Mouse (Mus musculus): ENCODE results near the gene Fam129b.

Fam129b gene

GRCm38 (mm10) chr2:32966184-32966688 is 90.3 kb downstream of the Fam129b start:
- no peak for DNase-seq

GRCm38 (mm10) chr2:32966689-32967631 is 91.0 kb downstream of the Fam129b start:
- DNase-seq = peak; percentile 89 to 91

GRCm38 (mm10) chr2:32968024-32968614 is 92.2 kb downstream of the Fam129b start:
- DNase-seq = no peak

- DNase-seq = no peak
Observed at GRCm38 (mm10) chr2:32969326-32969725, 93.4 kb downstream of the Fam129b start.

GRCm38 (mm10) chr2:32971235-32971634 is 95.3 kb downstream of the Fam129b start:
- DNase-seq = no peak

- DNase-seq = no peak
Observed at GRCm38 (mm10) chr2:32974216-32974615, 98.3 kb downstream of the Fam129b start.
